In the genomic region with DNA sequence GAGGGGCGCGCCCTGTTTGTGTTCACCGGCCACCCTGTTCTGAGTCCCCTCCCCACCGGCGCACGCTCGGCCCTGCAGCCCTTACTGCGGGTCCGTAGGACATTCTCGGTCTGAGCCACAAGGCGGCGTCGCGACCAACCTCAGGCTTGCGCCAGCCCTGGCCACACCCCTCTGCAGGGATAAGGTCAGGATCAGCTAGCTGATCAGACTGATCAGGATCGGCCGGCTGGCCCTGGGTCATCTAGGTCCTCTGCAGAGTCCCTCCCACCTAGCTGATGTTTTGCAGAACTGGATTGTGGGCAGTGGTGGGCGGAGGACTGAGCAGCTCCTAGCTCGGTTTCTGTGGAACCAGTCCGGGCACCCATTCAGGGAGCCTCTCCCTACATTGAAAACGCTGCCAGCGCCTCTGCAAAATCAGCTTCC, we compare ENCODE assay signal across 8 mouse cellular contexts. TPM values are rescaled to one million over a fixed set of nuclear protein-coding genes. Genes with fewer than 3 reads are reported as not detected.
A peak's percentile ranks its signal among the peaks of the same experiment; 100 is the strongest.
DNase-seq lines count a peak whose midpoint lies in the region; ATAC-seq and TF ChIP-seq lines count a peak whose summit lies in the region.

Gene Hebp2, minus strand, starts transcription at position 264 of the 423 bp plus-strand sequence.

- peak within 1 kb of the TSS; percentile 99 for H3K4me2 ChIP-seq in intestine, postnatal 0 days (replicated peaks; ENCODE audit: low read depth)
- peak within 1 kb of the TSS; percentile 71 for H3K4me2 ChIP-seq in liver, embryonic 12.5 days
- peak within 1 kb of the TSS; percentile 96 for H3K4me2 ChIP-seq in stomach, postnatal 0 days (replicated peaks; ENCODE audit: low read depth)

- H3K4me3 ChIP-seq in erythroblast, embryonic 14.5 days (replicated peaks), result peak within 1 kb of the TSS; percentile 46
- H3K4me3 ChIP-seq in intestine, postnatal 0 days (ENCODE audit: low read depth, low read length), result peak within 1 kb of the TSS; percentile 57
- H3K4me3 ChIP-seq in liver, embryonic 12.5 days, result peak within 1 kb of the TSS; percentile 49
- H3K4me3 ChIP-seq in stomach, postnatal 0 days (ENCODE audit: low read depth, low read length), result peak within 1 kb of the TSS; percentile 62

- H3K27me3 ChIP-seq in erythroblast, embryonic 14.5 days (ENCODE audit: control insufficient read depth), result peaks cover 12% of the 10 kb centered on the region
- H3K27me3 ChIP-seq in intestine, postnatal 0 days (replicated peaks; ENCODE audit: control insufficient read depth, insufficient read depth, low read length), result no peaks in the 10 kb centered on the region
- peaks cover 28% of the 10 kb centered on the region for H3K27me3 ChIP-seq in liver, embryonic 12.5 days (replicated peaks)
- no peaks in the 10 kb centered on the region for H3K27me3 ChIP-seq in stomach, postnatal 0 days (ENCODE audit: control insufficient read depth, insufficient read depth, low read length)

- DNase-seq in embryo, embryonic 10.5 days (ENCODE audit: low spot score), result peak; percentile 92
- peak; percentile 63 to 78 for DNase-seq in gastrocnemius, postnatal 4 days (ENCODE audit: low spot score in 2 of 2)
- peak; percentile 86 for DNase-seq in stomach, postnatal 0 days (ENCODE audit: low spot score)

- TF ChIP-seq CTCF in intestine, postnatal 0 days (IDR thresholded peaks at IDR 0.05; ENCODE audit: low read depth), result peak; percentile 88
- peak; percentile 83 for TF ChIP-seq CTCF in stomach, postnatal 0 days (IDR thresholded peaks at IDR 0.05; ENCODE audit: low read depth)

- 1% methylated on average over 22 of the region's 22 CpGs for WGBS in intestine, postnatal 0 days
- WGBS in liver, embryonic 12.5 days (ENCODE audit: insufficient replicate concordance), result 1% methylated on average over 22 of the region's 22 CpGs
- 0% methylated on average over 22 of the region's 22 CpGs for WGBS in stomach, postnatal 0 days

- H3K9me3 ChIP-seq in erythroblast, embryonic 14.5 days (ENCODE audit: control insufficient read depth, low read length), result no peaks in the 10 kb centered on the region
- no peaks in the 10 kb centered on the region for H3K9me3 ChIP-seq in intestine, postnatal 0 days (ENCODE audit: control insufficient read depth)
- no peaks in the 10 kb centered on the region for H3K9me3 ChIP-seq in liver, embryonic 12.5 days (replicated peaks)
- no peaks in the 10 kb centered on the region for H3K9me3 ChIP-seq in stomach, postnatal 0 days (ENCODE audit: control insufficient read depth, low read length)

- peak; percentile 75 for TF ChIP-seq EP300 in stomach, postnatal 0 days (optimal IDR thresholded peaks at IDR 0.05)

- no peak within 1 kb of the TSS; the same call in 1 of the 2 replicates for H3K27ac ChIP-seq in intestine, postnatal 0 days (ENCODE audit: low read depth, low read length)
- H3K27ac ChIP-seq in liver, embryonic 12.5 days, result no peak within 1 kb of the TSS
- peak within 1 kb of the TSS; percentile 83 for H3K27ac ChIP-seq in stomach, postnatal 0 days (replicated peaks)

- H3K36me3 ChIP-seq in erythroblast, embryonic 14.5 days (ENCODE audit: control insufficient read depth), result no peaks in the 10 kb centered on the region
- H3K36me3 ChIP-seq in intestine, postnatal 0 days (ENCODE audit: control insufficient read depth, insufficient read depth), result no peaks in the 10 kb centered on the region
- H3K36me3 ChIP-seq in liver, embryonic 12.5 days, result no peaks in the 10 kb centered on the region
- no peaks in the 10 kb centered on the region for H3K36me3 ChIP-seq in stomach, postnatal 0 days (ENCODE audit: control insufficient read depth, insufficient read depth, low read length)

- H3K9ac ChIP-seq in intestine, postnatal 0 days (ENCODE audit: low read depth, low read length), result peak within 1 kb of the TSS; percentile 55
- H3K9ac ChIP-seq in liver, embryonic 12.5 days, result 0 out of 2 replicates have a peak within 1 kb of the TSS, but pooled peaks have one; percentile 22
- peak within 1 kb of the TSS; percentile 73 for H3K9ac ChIP-seq in stomach, postnatal 0 days (ENCODE audit: low read length)

- ATAC-seq in erythroblast, adult 5-6 weeks (replicated peaks; ENCODE audit: low FRiP score, poor library complexity, severe bottlenecking), result no peak
- ATAC-seq in intestine, postnatal 0 days, result peak; percentile 78
- peak; percentile 81 for ATAC-seq in liver, embryonic 12.5 days
- ATAC-seq in monocyte, adult 5-6 weeks (replicated peaks; ENCODE audit: insufficient number of reproducible peaks, low FRiP score, low TSS enrichment, poor library complexity, severe bottlenecking), result peak; percentile 66; the same call in 1 of the 2 replicates
- ATAC-seq in stomach, postnatal 0 days (ENCODE audit: low FRiP score, low TSS enrichment), result peak; percentile 92

- H3K4me1 ChIP-seq in erythroblast, embryonic 14.5 days (ENCODE audit: control insufficient read depth), result peaks cover 2% of the 10 kb centered on the region; the same call in 1 of the 2 replicates
- no peaks in the 10 kb centered on the region; the same call in 1 of the 2 replicates for H3K4me1 ChIP-seq in intestine, postnatal 0 days (replicated peaks; ENCODE audit: control insufficient read depth, insufficient read depth, low read length)
- peaks cover 5% of the 10 kb centered on the region; the same call in 1 of the 2 replicates for H3K4me1 ChIP-seq in liver, embryonic 12.5 days
- 0 out of 2 replicates have a peak, but pooled peaks cover 2% of the 10 kb centered on the region for H3K4me1 ChIP-seq in stomach, postnatal 0 days (replicated peaks; ENCODE audit: control insufficient read depth, insufficient read depth)

RNA-seq across cellular contexts. Expression of gene Hebp2, which starts in this region (rescaled TPM):
- polyA plus RNA-seq in erythroblast, embryonic 14.5 days (2012), result not detected in 2 replicates
- total RNA-seq in erythroblast, adult 5-6 weeks (2015; ENCODE audit: low replicate concordance), result not detected in 2 replicates
- not detected in 2 replicates for total RNA-seq in erythroblast, adult 5-6 weeks (2017; ENCODE audit: low replicate concordance)
- total RNA-seq in gastrocnemius, postnatal 4 days (2021), result 1 to 10 TPM; 3.8 to 4.6 TPM
- 3.6 and 4.0 TPM in 2 replicates for polyA plus RNA-seq in intestine, postnatal 0 days (2015; fragmentation: Nextera tagmentation; extraction: Ambion mirVana)
- 2.7 and 3.0 TPM in 2 replicates for polyA plus RNA-seq in liver, embryonic 12.5 days (2016; fragmentation: Nextera tagmentation; extraction: Ambion mirVana)
- total RNA-seq in monocyte, adult 5-6 weeks (2017), result 0.29 to 1.2 TPM in 2 of 3 replicates, not detected in the other
- 112 and 129 TPM in 2 replicates for polyA plus RNA-seq in stomach, postnatal 0 days (2015; fragmentation: Nextera tagmentation; extraction: Ambion mirVana)

Comparison
In these comparisons a context has a peak if more than half of its experiments do, and no peak if none do; other contexts are left out.
1. RNA of gene Hebp2 (polyA plus RNA-seq): 112 to 129 TPM in stomach, postnatal 0 days; 3.6 to 4.0 TPM in intestine, postnatal 0 days, 2.7 to 3.0 TPM in liver, embryonic 12.5 days and not detected in erythroblast, embryonic 14.5 days; every median in the first group is over 10 times any median in the second.
2. H3K9ac ChIP-seq: peak in every context shown above with its lines; median percentile 73 in stomach, postnatal 0 days; 55 in intestine, postnatal 0 days; 22 in liver, embryonic 12.5 days.
3. Peak in every context shown above with its lines, with median percentiles within 50 percentile points of each other: H3K4me3 ChIP-seq, DNase-seq and H3K4me2 ChIP-seq.